Mouse (Mus musculus) cerebellum, adult 2 months (tissue): ENCODE results near the gene Plcb3. TPM values are rescaled to one million over a fixed set of nuclear protein-coding genes. Genes with fewer than 3 reads are reported as not detected.
A peak's percentile ranks its signal among the peaks of the same experiment; 100 is the strongest.

ENCODE experiments used
- DNase-seq, 2 experiments: peaks; one replicate each; pipeline ENCODE4 v3.0.0; 2021
- H3K27ac ChIP-seq: fragments of 200-500 bp; 2 replicates; pipeline ENCODE4 v1.5.1; 2012; ENCODE audit warnings: low read length, control low read depth, inconsistent platforms; ENCODE audit not compliant: insufficient read depth
- H3K27me3 ChIP-seq: fragments of 200-500 bp; 2 replicates; pipeline ENCODE4 v1.6.1; 2012; ENCODE audit warnings: inconsistent platforms, mild to moderate bottlenecking, low read length, moderate library complexity; ENCODE audit not compliant: control insufficient read depth, insufficient read depth
- H3K4me1 ChIP-seq: fragments of 200-500 bp; 2 replicates; pipeline ENCODE4 v1.6.1; 2011; ENCODE audit warnings: low read length; ENCODE audit not compliant: control insufficient read depth, insufficient read depth
- H3K4me3 ChIP-seq: fragments of 200-500 bp; replicated peaks from 2 replicates; pipeline ENCODE3; 2011; ENCODE audit warnings: mild to moderate bottlenecking, low read depth, low read length, control low read depth; ENCODE audit not compliant: insufficient read depth
- CTCF ChIP-seq: fragments of 200-500 bp; IDR thresholded peaks from 2 replicates; pipeline ENCODE4 v1.5.1; 2011; ENCODE audit warnings: low read depth, mild to moderate bottlenecking, control low read depth, low read length, moderate library complexity, borderline replicate concordance; ENCODE audit not compliant: insufficient read depth
- POLR2A ChIP-seq: fragments of 200-500 bp; IDR thresholded peaks from 2 replicates; pipeline ENCODE4 v1.6.1; 2011; ENCODE audit warnings: low read length, control low read depth, borderline replicate concordance; ENCODE audit not compliant: insufficient read depth
- WGBS: fragments of 180-500 bp; shearing (Covaris S2); methylation state at CpG from one replicate; pipeline ENCODE4 v1.1.7; 2018; 5-methylcytosine and 5-hydroxymethylcytosine counted together
- polyA plus RNA-seq: library from polyadenylated mRNA; depleted of rRNA; stranded (reverse); fragments of >200 nt; gene quantifications from 2 replicates; pipeline ENCODE4 v1.2.3, GENCODE M21; 2012

Plcb3 gene
- polyA plus RNA-seq, 1 experiment: 53.2 TPM

- DNase-seq: peak; percentile 100
- TF ChIP-seq CTCF: no peak
- TF ChIP-seq POLR2A: peak; percentile 76
- Histone ChIP-seq H3K27me3 (no peaks in the 10 kb centered on the region), H3K4me3 (peak within 1 kb of the TSS; percentile 70), H3K27ac (peak within 1 kb of the TSS; percentile 93), H3K4me1 (peaks cover 14% of the 10 kb centered on the region)
- WGBS: under 1% methylated on average over 64 of the region's 66 CpGs
Observed at GRCm38 (mm10) chr19:6921647-6922567, 54.4 kb downstream of the Plcb3 start, which contains the start of gene Esrra. Gene Esrra (minus strand): TSS chr19:6921813.

- DNase-seq: peak in 1 of 2 experiments; percentile 67
- Histone ChIP-seq H3K27ac (no peak overlapping the region), H3K27me3 (no peaks in the 10 kb centered on the region), H3K4me1 (peaks cover 14% of the 10 kb centered on the region), H3K4me3 (peak overlapping the region; percentile 63)
- 2% methylated on average over 46 of the region's 48 CpGs for WGBS
- TF ChIP-seq POLR2A: no peak
- no peak for TF ChIP-seq CTCF
Observed at GRCm38 (mm10) chr19:6920741-6921636, 55.3 kb downstream of the Plcb3 start.

- TF ChIP-seq CTCF (no peak), POLR2A (no peak)
- DNase-seq: peak; percentile 58 to 69
- peak overlapping the region; percentile 63 for H3K4me3 ChIP-seq
- H3K4me1 ChIP-seq: peaks cover 14% of the 10 kb centered on the region
- WGBS: 11% methylated on average over 8 of the region's 8 CpGs
- H3K27ac ChIP-seq: no peak overlapping the region
- H3K27me3 ChIP-seq: no peaks in the 10 kb centered on the region
Observed at GRCm38 (mm10) chr19:6919876-6920740, 56.2 kb downstream of the Plcb3 start.

GRCm38 (mm10) chr19:6919431-6919830 is 56.8 kb downstream of the Plcb3 start:
- H3K27ac ChIP-seq: no peak overlapping the region
- no peaks in the 10 kb centered on the region for H3K27me3 ChIP-seq
- TF ChIP-seq CTCF (no peak), POLR2A (no peak)
- DNase-seq: no peak
- H3K4me3 ChIP-seq: no peak overlapping the region
- H3K4me1 ChIP-seq: peaks cover 14% of the 10 kb centered on the region

GRCm38 (mm10) chr19:6918321-6918720 is 57.9 kb downstream of the Plcb3 start:
- 89% methylated on average over 4 of the region's 4 CpGs for WGBS
- peaks cover 14% of the 10 kb centered on the region for H3K4me1 ChIP-seq
- no peak overlapping the region for H3K4me3 ChIP-seq
- H3K27ac ChIP-seq: no peak overlapping the region
- DNase-seq: no peak
- no peak for TF ChIP-seq POLR2A
- TF ChIP-seq CTCF: no peak
- H3K27me3 ChIP-seq: no peaks in the 10 kb centered on the region

- Histone ChIP-seq H3K27me3 (no peaks in the 10 kb centered on the region), H3K4me1 (peaks cover 10% of the 10 kb centered on the region), H3K4me3 (no peak overlapping the region), H3K27ac (no peak overlapping the region)
- 79% methylated on average over 4 of the region's 4 CpGs for WGBS
- no peak for TF ChIP-seq POLR2A
- no peak for TF ChIP-seq CTCF
- DNase-seq: no peak
Observed at GRCm38 (mm10) chr19:6916496-6916895, 59.8 kb downstream of the Plcb3 start.

GRCm38 (mm10) chr19:6915276-6915675 is 61.0 kb downstream of the Plcb3 start:
- H3K27ac ChIP-seq: no peak overlapping the region
- H3K4me3 ChIP-seq: no peak overlapping the region
- no peaks in the 10 kb centered on the region for H3K27me3 ChIP-seq
- TF ChIP-seq POLR2A: no peak
- no peak for TF ChIP-seq CTCF
- WGBS: 91% methylated on average over 4 of the region's 4 CpGs
- peaks cover 9% of the 10 kb centered on the region for H3K4me1 ChIP-seq
- DNase-seq: peak in 1 of 2 experiments; percentile 8
